Mouse (Mus musculus): ENCODE measurements around the gene Ssh2. TPM values are rescaled to one million over a fixed set of nuclear protein-coding genes. Genes with fewer than 3 reads are reported as not detected.
"Not testable (repeated sequence)": the region's sequence is repeated elsewhere in the genome, so short reads cannot be mapped to it uniquely, and the experiment has no call there.

Ssh2 gene
- polyA plus RNA-seq, 1 experiment: 43.8 TPM

- Histone ChIP-seq H3K27me3 (ENCODE audit: control insufficient read depth, insufficient read depth, low read length) (no peaks in the 10 kb centered on the region), H3K36me3 (ENCODE audit: control insufficient read depth, insufficient read depth, low read length) (no peaks in the 10 kb centered on the region), H3K4me3 (ENCODE audit: control insufficient read depth, low read depth, low read length) (no peak overlapping the region), H3K4me1 (ENCODE audit: control insufficient read depth, insufficient read depth, low read length) (no peaks in the 10 kb centered on the region), H3K27ac (ENCODE audit: control insufficient read depth, insufficient read depth, low read depth, low read length) (no peak overlapping the region)
- TF ChIP-seq CTCF (IDR thresholded peaks at IDR 0.05; ENCODE audit: control insufficient read depth, insufficient read depth, insufficient replicate concordance, low read depth, low read length) (no peak), POLR2A (IDR thresholded peaks at IDR 0.05; ENCODE audit: control insufficient read depth, low read depth, low read length) (no peak)
Observed at GRCm38 (mm10) chr11:77378622-77379021, 162.5 kb downstream of the Ssh2 start.

DNA sequence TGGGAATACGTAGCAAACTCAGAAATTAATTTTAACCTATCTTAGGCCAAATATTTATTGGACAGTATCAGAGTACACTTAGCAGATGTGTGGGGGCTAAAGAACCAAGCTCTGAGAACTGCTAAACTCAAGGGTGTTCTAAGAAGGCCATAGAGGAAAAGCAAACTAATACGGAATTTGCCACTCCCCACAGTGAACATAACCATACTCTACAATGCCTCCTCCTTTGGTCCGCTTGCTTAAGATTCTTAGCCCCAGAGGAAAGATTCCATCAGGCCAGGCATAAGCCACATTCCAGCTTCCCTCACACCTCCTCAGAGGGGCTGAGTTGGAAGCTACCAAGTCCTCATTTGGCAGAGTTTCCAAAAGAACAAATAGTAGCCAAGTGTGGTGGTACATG is 165.1 kb downstream of the Ssh2 start:
- no peak for TF ChIP-seq CTCF (IDR thresholded peaks at IDR 0.05; ENCODE audit: control insufficient read depth, insufficient read depth, insufficient replicate concordance, low read depth, low read length)
- no peak for TF ChIP-seq POLR2A (IDR thresholded peaks at IDR 0.05; ENCODE audit: control insufficient read depth, low read depth, low read length)
- Histone ChIP-seq H3K27me3 (ENCODE audit: control insufficient read depth, insufficient read depth, low read length) (no peaks in the 10 kb centered on the region), H3K36me3 (ENCODE audit: control insufficient read depth, insufficient read depth, low read length) (no peaks in the 10 kb centered on the region), H3K27ac (ENCODE audit: control insufficient read depth, insufficient read depth, low read depth, low read length) (no peak overlapping the region), H3K4me1 (ENCODE audit: control insufficient read depth, insufficient read depth, low read length) (no peaks in the 10 kb centered on the region), H3K4me3 (ENCODE audit: control insufficient read depth, low read depth, low read length) (no peak overlapping the region)

DNA sequence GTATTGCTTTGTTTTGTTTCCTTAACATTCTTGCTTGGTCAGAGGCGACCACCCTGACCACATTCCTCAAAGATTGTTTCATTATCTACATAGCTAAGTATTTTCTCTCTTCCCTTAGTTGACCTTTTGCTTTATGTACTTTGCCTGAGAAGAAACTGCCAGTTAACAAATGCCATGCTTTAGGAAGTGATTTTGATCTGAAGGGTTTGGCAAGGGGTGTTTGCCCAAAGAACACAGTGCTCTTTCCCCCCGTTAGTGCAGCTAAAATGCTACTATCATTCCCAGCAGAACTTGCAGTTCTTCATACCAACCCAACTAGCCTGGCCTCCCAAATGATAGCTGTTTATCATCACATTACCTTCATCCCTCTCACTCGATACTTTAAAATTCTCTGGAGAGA is 168.1 kb downstream of the Ssh2 start:
- TF ChIP-seq CTCF (IDR thresholded peaks at IDR 0.05; ENCODE audit: control insufficient read depth, insufficient read depth, insufficient replicate concordance, low read depth, low read length): no peak
- no peak for TF ChIP-seq POLR2A (IDR thresholded peaks at IDR 0.05; ENCODE audit: control insufficient read depth, low read depth, low read length)
- H3K4me3 ChIP-seq (ENCODE audit: control insufficient read depth, low read depth, low read length): no peak overlapping the region
- H3K27me3 ChIP-seq (ENCODE audit: control insufficient read depth, insufficient read depth, low read length): no peaks in the 10 kb centered on the region
- H3K27ac ChIP-seq (ENCODE audit: control insufficient read depth, insufficient read depth, low read depth, low read length): no peak overlapping the region
- H3K36me3 ChIP-seq (ENCODE audit: control insufficient read depth, insufficient read depth, low read length): no peaks in the 10 kb centered on the region
- H3K4me1 ChIP-seq (ENCODE audit: control insufficient read depth, insufficient read depth, low read length): no peaks in the 10 kb centered on the region

DNA sequence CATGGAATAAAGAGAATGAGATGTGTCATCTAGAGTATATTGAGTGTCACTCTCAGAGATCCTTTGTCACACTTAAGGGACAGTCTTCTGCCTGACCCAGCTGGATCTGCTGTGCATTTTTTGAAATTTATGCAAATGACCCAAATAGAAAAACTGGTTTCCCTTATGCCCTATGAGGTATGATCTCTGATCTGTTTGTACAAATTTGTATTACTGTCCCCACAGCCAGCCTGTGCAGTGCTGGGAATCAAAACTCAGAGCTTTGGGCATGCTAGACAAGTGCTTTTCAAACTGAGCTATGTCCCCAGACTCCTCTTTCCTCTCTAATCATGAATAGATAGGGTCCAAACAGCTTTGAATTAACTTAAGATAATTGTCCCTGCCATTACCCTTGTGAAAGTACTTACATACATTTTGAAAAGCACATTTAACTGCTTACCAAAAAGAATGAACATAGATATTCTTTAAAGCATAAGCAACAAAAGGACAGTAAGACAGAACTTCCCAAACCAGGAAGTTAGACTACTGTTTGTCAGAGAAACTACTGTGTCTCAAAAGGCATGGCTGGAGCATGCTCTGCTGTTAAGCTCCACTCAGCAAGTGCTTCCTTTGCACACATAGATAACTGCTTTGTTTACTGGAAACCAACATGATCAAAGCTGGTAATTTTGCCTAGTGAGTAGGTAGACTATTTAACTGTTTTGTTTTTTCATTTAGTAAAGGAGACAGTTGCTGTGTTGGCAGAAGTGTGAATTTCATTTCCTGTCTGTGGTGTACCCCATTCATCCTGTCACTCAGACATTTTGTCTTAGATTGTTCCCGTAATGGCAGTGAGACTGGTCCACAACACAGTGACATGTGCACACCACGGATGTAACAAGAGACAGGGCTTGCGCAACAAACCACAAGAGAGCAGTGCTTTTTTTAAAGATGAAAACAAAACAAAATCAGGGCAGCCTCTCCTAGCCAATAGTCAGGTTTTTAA is 169.9 kb downstream of the Ssh2 start:
- Histone ChIP-seq H3K4me1 (ENCODE audit: control insufficient read depth, insufficient read depth, low read length) (no peaks in the 10 kb centered on the region), H3K4me3 (ENCODE audit: control insufficient read depth, low read depth, low read length) (no peak overlapping the region), H3K36me3 (ENCODE audit: control insufficient read depth, insufficient read depth, low read length) (no peaks in the 10 kb centered on the region), H3K27ac (ENCODE audit: control insufficient read depth, insufficient read depth, low read depth, low read length) (peak overlapping the region; percentile 36; the same call in 1 of the 2 replicates), H3K27me3 (ENCODE audit: control insufficient read depth, insufficient read depth, low read length) (no peaks in the 10 kb centered on the region)
- TF ChIP-seq POLR2A (IDR thresholded peaks at IDR 0.05; ENCODE audit: control insufficient read depth, low read depth, low read length) (no peak), CTCF (IDR thresholded peaks at IDR 0.05; ENCODE audit: control insufficient read depth, insufficient read depth, insufficient replicate concordance, low read depth, low read length) (no peak)

DNA sequence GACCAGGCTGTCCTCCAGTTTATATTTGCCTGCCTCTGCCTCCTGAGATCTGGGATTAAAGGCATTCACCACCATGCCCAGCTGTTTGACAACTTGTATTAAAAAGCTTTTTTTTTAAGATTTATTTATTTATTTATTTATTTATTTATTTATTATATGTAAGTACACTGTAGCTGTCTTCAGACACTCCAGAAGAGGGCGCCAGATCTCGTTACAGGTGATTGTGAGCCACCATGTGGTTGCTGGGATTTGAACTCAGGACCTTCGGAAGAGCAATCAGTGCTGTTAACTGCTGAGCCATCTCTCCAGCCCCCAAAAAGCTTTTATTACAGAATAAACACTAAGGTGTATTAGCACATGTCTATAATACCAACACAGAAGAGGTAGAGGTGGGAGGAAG is 172.1 kb downstream of the Ssh2 start:
- H3K4me3 ChIP-seq (ENCODE audit: control insufficient read depth, low read depth, low read length); H3K36me3 ChIP-seq (ENCODE audit: control insufficient read depth, insufficient read depth, low read length); H3K4me1 ChIP-seq (ENCODE audit: control insufficient read depth, insufficient read depth, low read length); H3K27ac ChIP-seq (ENCODE audit: control insufficient read depth, insufficient read depth, low read depth, low read length); H3K27me3 ChIP-seq (ENCODE audit: control insufficient read depth, insufficient read depth, low read length): not testable (repeated sequence)

DNA sequence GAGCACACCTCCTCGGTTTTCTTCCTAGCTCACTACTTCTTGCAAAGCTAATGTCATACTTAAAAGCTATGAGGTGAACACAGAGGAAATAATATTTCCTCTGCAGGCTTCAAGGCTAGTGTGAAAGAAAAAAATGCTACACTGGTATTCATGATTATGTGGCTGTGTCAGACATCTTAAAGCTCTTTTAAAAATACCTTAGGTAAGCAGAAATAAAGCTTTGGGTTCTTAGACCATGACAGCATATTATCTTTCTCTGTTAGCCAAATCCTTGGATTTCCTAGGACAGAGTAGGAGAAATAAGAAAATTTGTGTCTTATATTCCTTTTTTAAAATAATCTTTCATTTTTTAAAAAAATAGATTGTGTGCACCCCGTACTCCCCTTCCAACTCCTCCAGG is 179.5 kb downstream of the Ssh2 start:
- no peak overlapping the region for H3K27ac ChIP-seq (ENCODE audit: control insufficient read depth, insufficient read depth, low read depth, low read length)
- H3K36me3 ChIP-seq (ENCODE audit: control insufficient read depth, insufficient read depth, low read length): no peaks in the 10 kb centered on the region; the same call in 1 of the 2 replicates
- H3K4me3 ChIP-seq (ENCODE audit: control insufficient read depth, low read depth, low read length): no peak overlapping the region
- no peaks in the 10 kb centered on the region for H3K27me3 ChIP-seq (ENCODE audit: control insufficient read depth, insufficient read depth, low read length)
- no peak for TF ChIP-seq CTCF (IDR thresholded peaks at IDR 0.05; ENCODE audit: control insufficient read depth, insufficient read depth, insufficient replicate concordance, low read depth, low read length)
- TF ChIP-seq POLR2A (IDR thresholded peaks at IDR 0.05; ENCODE audit: control insufficient read depth, low read depth, low read length): no peak
- H3K4me1 ChIP-seq (ENCODE audit: control insufficient read depth, insufficient read depth, low read length): no peaks in the 10 kb centered on the region

GRCm38 (mm10) chr11:77402508-77402907 is 186.4 kb downstream of the Ssh2 start:
- no peak overlapping the region for H3K27ac ChIP-seq (ENCODE audit: control insufficient read depth, insufficient read depth, low read depth, low read length)
- no peaks in the 10 kb centered on the region; the same call in 1 of the 2 replicates for H3K36me3 ChIP-seq (ENCODE audit: control insufficient read depth, insufficient read depth, low read length)
- no peaks in the 10 kb centered on the region for H3K27me3 ChIP-seq (ENCODE audit: control insufficient read depth, insufficient read depth, low read length)
- no peaks in the 10 kb centered on the region for H3K4me1 ChIP-seq (ENCODE audit: control insufficient read depth, insufficient read depth, low read length)
- TF ChIP-seq POLR2A (IDR thresholded peaks at IDR 0.05; ENCODE audit: control insufficient read depth, low read depth, low read length): no peak
- no peak overlapping the region for H3K4me3 ChIP-seq (ENCODE audit: control insufficient read depth, low read depth, low read length)

Measured in testis, adult 2 months (tissue).